Mouse (Mus musculus) limb, embryonic 10.5 days (tissue): Measurements from ENCODE around the gene Tk2. TPM values are rescaled to one million over a fixed set of nuclear protein-coding genes. Genes with fewer than 3 reads are reported as not detected.
A peak's percentile ranks its signal among the peaks of the same experiment; 100 is the strongest.

ENCODE experiments used
- DNase-seq: peaks from one replicate; pipeline ENCODE4 v3.0.0-alpha.2; 2017; ENCODE audit warnings: low spot score
- H3K27ac ChIP-seq: fragments of 300-500 bp; sonication (generic); 2 replicates; pipeline ENCODE4 v1.5.1; 2016; ENCODE audit warnings: mild to moderate bottlenecking
- H3K27me3 ChIP-seq: fragments of 300-500 bp; sonication (generic); 2 replicates; pipeline ENCODE4 v1.6.1; 2016; ENCODE audit warnings: low read depth, mild to moderate bottlenecking; ENCODE audit not compliant: poor library complexity, severe bottlenecking
- H3K36me3 ChIP-seq: fragments of 300-500 bp; sonication (generic); 2 replicates; pipeline ENCODE4 v1.6.1; 2016; ENCODE audit warnings: mild to moderate bottlenecking, moderate library complexity
- H3K4me1 ChIP-seq: fragments of 300-500 bp; sonication (generic); 2 replicates; pipeline ENCODE4 v1.6.1; 2016
- H3K4me3 ChIP-seq: fragments of 300-500 bp; sonication (generic); 2 replicates; pipeline ENCODE4 v1.5.1; 2016; ENCODE audit warnings: mild to moderate bottlenecking, moderate library complexity
- H3K9me3 ChIP-seq: fragments of 300-500 bp; sonication (generic); replicated peaks from 2 replicates; pipeline ENCODE4 v1.6.1; 2016; ENCODE audit warnings: mild to moderate bottlenecking
- whole genome bisulfite sequencing: fragments of 180-500 bp; shearing (Covaris S2); methylation state at CpG from one replicate; pipeline ENCODE4 v1.1.7; 2016; 5-methylcytosine and 5-hydroxymethylcytosine counted together
- polyA plus RNA-seq: library from polyadenylated mRNA; unstranded; fragments of >200 nt; fragmentation: Nextera tagmentation; extraction: Ambion mirVana; gene quantifications from 2 replicates; pipeline ENCODE4 v1.2.1, GENCODE M21; 2016

Tk2 gene
- polyA plus RNA-seq, 1 experiment from 2014 or later = 22.0 TPM

DNA sequence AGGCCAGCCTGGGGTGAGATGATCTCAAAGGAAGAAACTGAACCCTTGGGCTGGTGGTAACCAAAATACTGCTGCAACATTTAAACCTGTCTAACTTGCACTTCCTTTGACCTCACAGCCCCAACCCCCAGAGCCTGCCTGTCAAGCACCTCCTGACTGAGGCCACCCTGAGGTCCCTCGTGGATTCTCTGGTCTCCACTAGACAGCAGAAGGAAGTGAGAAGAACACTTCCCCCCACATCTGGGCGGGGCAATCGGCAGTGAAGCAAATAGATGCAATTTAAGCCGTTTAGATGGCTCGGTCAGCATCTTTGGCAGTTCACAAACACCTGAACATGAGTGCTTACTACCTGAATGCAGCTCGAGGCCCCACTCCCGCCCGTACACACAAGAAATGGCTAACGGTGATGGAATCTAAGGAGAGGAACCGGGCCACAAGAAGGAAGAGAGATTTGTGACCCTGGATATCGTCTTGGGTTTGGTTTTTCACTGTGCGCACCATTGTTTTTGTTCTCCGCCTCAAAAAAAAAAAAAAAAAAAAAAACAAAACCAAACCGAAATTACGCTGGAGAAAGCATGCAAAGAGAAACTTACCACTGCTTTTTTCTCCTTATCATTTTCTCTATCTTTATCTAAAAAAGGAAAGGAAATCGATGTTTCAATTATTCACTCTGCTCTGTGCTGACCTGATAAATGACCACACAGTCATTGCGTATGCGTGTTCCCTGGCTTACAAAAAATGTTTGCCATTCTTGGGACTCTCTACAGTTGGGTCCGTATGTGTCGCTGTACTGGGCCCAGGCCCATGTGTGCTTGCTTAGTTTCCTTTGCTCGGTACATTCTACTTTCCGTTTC lies 1.1 kb downstream of the Tk2 start:
- Histone ChIP-seq H3K9me3 (no peaks in the 10 kb centered on the region), H3K4me3 (peak overlapping the region; percentile 69), H3K27me3 (no peaks in the 10 kb centered on the region), H3K27ac (peak overlapping the region; percentile 78; the same call in 1 of the 2 replicates), H3K4me1 (peaks cover 24% of the 10 kb centered on the region), H3K36me3 (peaks cover 19% of the 10 kb centered on the region)
- DNase-seq = no peak
- WGBS = 72% methylated on average over 22 of the region's 22 CpGs

DNA sequence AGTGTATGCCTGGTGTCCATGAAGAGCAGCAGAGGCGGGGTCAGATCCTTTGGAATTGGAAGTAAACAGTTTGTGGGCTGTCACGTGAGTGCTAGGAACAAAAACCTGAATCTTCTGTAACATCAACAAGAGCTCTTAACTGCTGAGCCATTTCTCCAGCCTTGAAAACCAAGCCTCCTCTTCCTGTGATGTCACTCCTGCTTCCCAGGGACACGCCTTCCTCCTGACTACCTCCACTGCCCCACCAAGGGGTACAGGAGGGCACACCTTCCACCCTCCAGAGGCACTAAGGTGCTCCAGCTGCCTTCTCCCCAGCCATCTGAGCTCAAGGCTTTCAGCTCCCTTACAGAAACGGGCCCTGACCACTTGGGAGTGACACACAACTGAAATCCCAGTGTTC lies 1.7 kb downstream of the Tk2 start:
- WGBS = 93% methylated on average over 4 of the region's 4 CpGs
- H3K9me3 ChIP-seq = no peaks in the 10 kb centered on the region
- no peaks in the 10 kb centered on the region for H3K27me3 ChIP-seq
- H3K4me3 ChIP-seq = no peak overlapping the region
- H3K4me1 ChIP-seq = peaks cover 20% of the 10 kb centered on the region
- H3K27ac ChIP-seq = no peak overlapping the region
- DNase-seq = no peak
- peaks cover 21% of the 10 kb centered on the region for H3K36me3 ChIP-seq

DNA sequence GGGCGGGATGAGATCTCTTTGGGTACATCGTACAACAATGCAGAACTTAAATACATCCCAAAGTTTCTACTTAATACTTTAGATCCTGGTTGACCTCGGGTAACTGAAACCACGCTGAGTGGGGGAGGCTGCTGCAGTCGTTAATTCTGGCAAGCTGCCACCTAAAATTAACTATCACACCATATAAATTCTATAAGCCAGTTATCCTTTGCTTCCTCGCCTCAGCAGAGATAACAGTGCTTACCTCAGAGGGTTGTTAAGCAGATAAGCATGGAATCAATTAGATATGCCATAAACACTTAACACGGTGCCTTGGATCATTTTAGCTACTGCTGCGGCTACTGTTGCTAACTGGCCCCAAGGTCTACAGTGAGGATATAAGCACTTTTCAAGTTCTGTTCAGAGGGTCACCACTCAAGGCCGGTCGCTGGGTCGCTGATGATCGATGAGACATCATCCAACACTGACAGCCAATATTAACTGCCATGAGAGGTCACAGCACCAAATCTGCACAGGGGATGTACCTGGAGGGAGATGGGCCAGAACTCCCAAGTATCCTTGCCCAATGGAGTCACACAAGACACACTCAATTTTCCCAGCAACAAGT lies 6.2 kb downstream of the Tk2 start:
- no peak overlapping the region for H3K27ac ChIP-seq
- 80% methylated on average over 12 of the region's 12 CpGs for WGBS
- no peak for DNase-seq
- peaks cover 5% of the 10 kb centered on the region for H3K4me1 ChIP-seq
- H3K4me3 ChIP-seq = no peak overlapping the region
- no peaks in the 10 kb centered on the region for H3K27me3 ChIP-seq
- H3K9me3 ChIP-seq = no peaks in the 10 kb centered on the region
- peaks cover 65% of the 10 kb centered on the region for H3K36me3 ChIP-seq

DNA sequence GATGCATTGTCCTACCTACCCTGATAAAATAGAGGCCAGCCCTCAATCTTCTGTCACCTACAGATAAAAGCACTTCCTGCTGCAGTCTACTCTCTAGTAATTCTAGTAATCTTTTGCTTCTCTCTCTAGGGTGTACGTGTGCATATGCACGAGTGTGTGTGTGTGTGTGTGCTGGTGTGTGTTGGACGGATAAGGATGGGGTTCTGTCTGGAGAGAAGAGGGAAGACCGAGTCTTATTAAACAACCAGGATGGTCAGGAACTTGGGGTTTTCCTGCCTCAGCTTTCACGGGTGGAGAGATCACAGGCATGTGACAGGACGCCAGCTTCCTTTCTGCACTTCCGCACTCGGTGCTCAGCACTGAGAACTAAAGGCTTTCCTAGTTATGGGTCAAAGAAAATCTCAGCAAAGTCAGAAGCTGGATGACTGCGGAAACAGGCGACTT lies 8.9 kb downstream of the Tk2 start:
- peaks cover 85% of the 10 kb centered on the region for H3K36me3 ChIP-seq
- no peak overlapping the region for H3K4me3 ChIP-seq
- no peak for DNase-seq
- 91% methylated on average over 10 of the region's 10 CpGs for WGBS
- no peaks in the 10 kb centered on the region for H3K27me3 ChIP-seq
- H3K4me1 ChIP-seq = no peaks in the 10 kb centered on the region
- H3K9me3 ChIP-seq = no peaks in the 10 kb centered on the region
- no peak overlapping the region for H3K27ac ChIP-seq

DNA sequence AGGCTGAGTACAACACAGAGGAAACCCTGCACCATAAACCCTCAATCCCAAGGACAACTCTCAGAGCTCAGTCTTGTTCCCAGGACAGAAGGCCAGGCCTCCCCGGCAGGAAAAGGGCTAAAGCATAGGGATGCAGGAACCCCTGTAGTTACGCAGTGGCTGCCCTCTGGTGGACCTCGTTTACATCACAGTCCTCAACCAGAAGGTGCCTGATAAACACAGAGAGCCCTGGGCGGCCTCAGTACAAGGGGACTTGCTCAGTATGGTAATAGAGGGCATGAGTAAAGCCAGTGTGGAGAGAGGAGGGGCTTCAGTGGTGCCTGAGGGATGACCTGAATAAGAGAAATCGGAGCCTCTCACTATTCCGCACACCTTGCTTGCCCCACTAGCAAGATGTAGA lies 13.8 kb downstream of the Tk2 start:
- Histone ChIP-seq H3K9me3 (no peaks in the 10 kb centered on the region), H3K4me1 (no peaks in the 10 kb centered on the region), H3K27me3 (no peaks in the 10 kb centered on the region), H3K27ac (no peak overlapping the region), H3K36me3 (peaks cover 97% of the 10 kb centered on the region), H3K4me3 (no peak overlapping the region)
- DNase-seq = peak; percentile 32
- WGBS = 46% methylated on average over 6 of the region's 6 CpGs

DNA sequence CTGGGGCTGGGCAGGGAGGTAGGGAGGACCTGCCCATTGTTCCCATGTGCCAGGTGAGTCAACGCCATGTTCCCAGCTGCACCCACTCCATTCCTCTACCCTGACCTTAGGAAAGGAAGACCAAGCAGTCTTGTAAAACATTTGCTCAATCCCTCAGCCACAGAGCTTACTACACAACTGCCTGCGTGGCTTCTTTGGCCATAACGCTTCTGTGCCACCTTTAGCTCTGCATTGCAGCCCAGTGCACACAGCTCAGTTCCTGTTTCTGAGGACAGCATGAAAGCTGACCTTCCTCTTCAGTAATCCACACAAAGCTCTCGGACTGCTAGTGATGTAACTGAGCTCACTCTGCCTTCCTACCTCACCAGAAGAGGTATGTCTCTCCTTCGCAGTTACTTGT lies 15.4 kb downstream of the Tk2 start:
- Histone ChIP-seq H3K4me1 (no peaks in the 10 kb centered on the region), H3K4me3 (no peak overlapping the region), H3K9me3 (no peaks in the 10 kb centered on the region), H3K27me3 (no peaks in the 10 kb centered on the region), H3K27ac (no peak overlapping the region), H3K36me3 (peaks cover 95% of the 10 kb centered on the region)
- no peak for DNase-seq
- WGBS = 95% methylated on average over 5 of the region's 5 CpGs

DNA sequence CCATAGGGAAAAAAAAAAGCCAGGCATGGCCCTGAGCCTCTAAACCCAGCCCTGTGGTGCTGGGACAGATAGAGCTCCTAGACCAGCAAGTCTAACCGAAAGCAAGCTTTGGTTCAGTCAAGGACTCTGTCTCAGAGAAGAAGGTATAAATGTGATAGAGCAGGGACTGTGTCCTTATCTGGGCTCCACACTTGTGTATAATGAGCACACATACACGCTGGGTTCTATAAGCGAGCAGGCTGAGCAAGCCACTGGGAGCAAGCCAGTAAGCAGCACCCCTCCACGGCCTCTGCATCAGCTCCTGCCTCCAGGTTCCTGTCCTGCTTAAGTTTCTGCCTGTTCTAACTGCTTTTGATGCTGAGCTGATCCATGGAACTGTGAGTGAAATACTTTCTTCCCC lies 16.3 kb downstream of the Tk2 start:
- H3K4me3 ChIP-seq = no peak overlapping the region
- peaks cover 95% of the 10 kb centered on the region for H3K36me3 ChIP-seq
- DNase-seq = no peak
- no peaks in the 10 kb centered on the region for H3K4me1 ChIP-seq
- no peak overlapping the region for H3K27ac ChIP-seq
- no peaks in the 10 kb centered on the region for H3K9me3 ChIP-seq
- 86% methylated on average over 4 of the region's 4 CpGs for WGBS
- H3K27me3 ChIP-seq = no peaks in the 10 kb centered on the region

DNA sequence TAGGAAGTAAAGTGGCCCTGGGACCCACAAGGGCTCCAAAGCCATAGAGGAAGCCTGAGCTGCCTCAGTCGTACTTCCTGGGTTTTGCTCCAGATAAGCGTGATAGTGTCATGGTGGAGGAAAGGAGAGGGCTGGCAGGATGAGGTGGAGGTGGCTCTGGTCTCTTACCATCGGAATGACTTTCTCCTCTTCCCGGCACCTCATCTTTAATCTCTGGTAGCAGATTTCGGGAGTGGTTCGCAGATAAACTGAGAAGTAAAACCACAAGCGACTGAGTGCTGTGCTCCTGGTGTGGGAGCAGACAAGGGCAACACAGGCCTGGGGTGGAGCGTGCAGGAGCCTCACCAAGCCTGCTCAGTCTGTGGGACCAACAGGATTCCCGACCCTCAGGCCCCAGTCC lies 18.0 kb downstream of the Tk2 start:
- Histone ChIP-seq H3K9me3 (no peaks in the 10 kb centered on the region), H3K27ac (no peak overlapping the region), H3K4me3 (no peak overlapping the region), H3K36me3 (peaks cover 97% of the 10 kb centered on the region), H3K4me1 (no peaks in the 10 kb centered on the region), H3K27me3 (no peaks in the 10 kb centered on the region)
- 94% methylated on average over 9 of the region's 9 CpGs for WGBS
- no peak for DNase-seq

DNA sequence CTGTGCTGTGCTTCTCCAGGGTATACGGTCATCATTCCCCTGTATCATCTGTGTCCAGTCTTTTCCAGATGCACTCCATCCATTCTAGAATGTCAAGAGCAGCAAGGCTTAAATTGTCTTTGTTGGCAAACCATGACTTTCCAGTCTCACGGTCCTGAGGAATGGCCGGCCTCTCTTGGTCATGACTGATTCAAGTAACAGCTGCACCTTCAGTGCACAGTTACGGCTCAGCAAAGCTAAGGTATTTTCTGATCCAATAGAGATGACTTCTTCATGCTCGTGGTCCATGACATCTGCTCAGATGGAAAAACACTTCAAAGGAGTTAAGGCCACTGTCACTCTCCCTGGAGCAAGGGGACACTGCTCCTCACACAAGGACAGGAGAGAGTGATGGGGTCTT lies 21.3 kb downstream of the Tk2 start:
- no peak for DNase-seq
- 94% methylated on average over 5 of the region's 5 CpGs for WGBS
- H3K4me3 ChIP-seq = no peak overlapping the region
- H3K9me3 ChIP-seq = no peaks in the 10 kb centered on the region
- no peak overlapping the region for H3K27ac ChIP-seq
- no peaks in the 10 kb centered on the region for H3K27me3 ChIP-seq
- no peaks in the 10 kb centered on the region for H3K4me1 ChIP-seq
- H3K36me3 ChIP-seq = peaks cover 75% of the 10 kb centered on the region

DNA sequence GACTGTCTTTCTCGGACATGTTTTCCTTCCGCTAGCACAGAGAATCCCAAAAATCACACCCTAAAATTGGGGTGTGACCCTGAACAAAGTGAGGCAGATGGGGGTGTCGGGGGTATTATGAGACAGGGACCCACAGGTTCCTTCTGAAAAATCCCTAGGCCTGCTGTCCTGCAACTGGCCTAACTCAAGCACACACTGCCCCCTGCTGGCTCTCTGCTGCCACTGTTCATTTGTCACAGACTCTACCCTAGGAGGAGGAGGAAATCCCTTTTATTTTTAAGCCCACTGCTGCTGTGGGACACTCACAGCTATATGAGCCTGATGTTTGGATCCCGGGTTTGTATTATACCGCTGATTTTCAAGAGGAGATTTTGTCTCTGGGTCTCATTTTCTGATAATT lies 28.6 kb downstream of the Tk2 start:
- Histone ChIP-seq H3K4me1 (no peaks in the 10 kb centered on the region; the same call in 1 of the 2 replicates), H3K36me3 (peaks cover 5% of the 10 kb centered on the region; the same call in 1 of the 2 replicates), H3K9me3 (no peaks in the 10 kb centered on the region), H3K27me3 (peaks cover 8% of the 10 kb centered on the region), H3K4me3 (no peak overlapping the region), H3K27ac (no peak overlapping the region)
- peak; percentile 88 for DNase-seq
- 44% methylated on average over 5 of the region's 5 CpGs for WGBS

DNA sequence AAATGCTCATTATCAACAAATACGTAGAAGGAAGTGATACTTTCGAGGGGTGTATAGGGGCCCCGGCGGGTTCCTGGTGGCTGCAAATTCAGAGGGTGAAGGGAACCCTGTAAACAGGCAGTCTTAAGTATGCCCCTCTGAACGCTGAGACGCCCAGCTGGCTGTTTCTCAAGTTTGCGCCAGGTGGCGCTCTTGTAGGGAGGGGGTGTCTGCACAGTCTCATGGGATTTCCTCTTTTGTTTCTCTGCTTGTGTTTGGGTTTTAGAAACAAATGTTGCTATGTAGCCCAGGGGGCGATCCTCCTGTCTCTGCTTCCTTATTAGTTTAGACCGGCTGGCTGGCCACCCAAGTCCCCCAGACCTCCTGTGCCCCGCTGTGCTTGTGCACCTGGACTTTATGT lies 29.3 kb downstream of the Tk2 start:
- H3K27ac ChIP-seq = no peak overlapping the region
- no peaks in the 10 kb centered on the region for H3K9me3 ChIP-seq
- H3K36me3 ChIP-seq = no peaks in the 10 kb centered on the region
- no peaks in the 10 kb centered on the region; the same call in 1 of the 2 replicates for H3K4me1 ChIP-seq
- peak; percentile 63 for DNase-seq
- no peak overlapping the region for H3K4me3 ChIP-seq
- 25% methylated on average over 11 of the region's 11 CpGs for WGBS
- peaks cover 8% of the 10 kb centered on the region for H3K27me3 ChIP-seq

DNA sequence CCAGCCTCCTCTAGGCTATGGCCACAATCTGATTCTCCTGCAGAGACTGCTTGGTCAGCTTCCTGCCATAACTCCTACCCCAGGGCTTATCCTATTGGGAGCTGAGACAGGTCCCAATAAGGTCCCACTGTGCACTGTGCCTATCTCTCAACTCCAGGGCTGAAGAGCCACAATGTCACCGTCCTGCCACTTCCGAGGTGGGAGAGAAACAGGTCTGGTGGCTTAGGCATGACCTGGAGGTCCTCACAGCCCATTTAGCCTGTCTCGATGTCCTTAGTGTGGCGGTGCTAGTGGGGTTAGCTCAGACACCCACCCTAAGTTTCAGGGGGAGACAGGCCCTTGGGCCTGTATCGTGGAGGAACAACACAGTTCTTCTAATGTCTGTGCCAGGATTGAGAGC lies 30.8 kb downstream of the Tk2 start:
- no peaks in the 10 kb centered on the region for H3K36me3 ChIP-seq
- H3K27me3 ChIP-seq = peaks cover 12% of the 10 kb centered on the region
- no peaks in the 10 kb centered on the region; the same call in 1 of the 2 replicates for H3K4me1 ChIP-seq
- no peak overlapping the region for H3K27ac ChIP-seq
- H3K9me3 ChIP-seq = no peaks in the 10 kb centered on the region
- no peak overlapping the region for H3K4me3 ChIP-seq
- DNase-seq = no peak
- WGBS = 90% methylated on average over 5 of the region's 5 CpGs

DNA sequence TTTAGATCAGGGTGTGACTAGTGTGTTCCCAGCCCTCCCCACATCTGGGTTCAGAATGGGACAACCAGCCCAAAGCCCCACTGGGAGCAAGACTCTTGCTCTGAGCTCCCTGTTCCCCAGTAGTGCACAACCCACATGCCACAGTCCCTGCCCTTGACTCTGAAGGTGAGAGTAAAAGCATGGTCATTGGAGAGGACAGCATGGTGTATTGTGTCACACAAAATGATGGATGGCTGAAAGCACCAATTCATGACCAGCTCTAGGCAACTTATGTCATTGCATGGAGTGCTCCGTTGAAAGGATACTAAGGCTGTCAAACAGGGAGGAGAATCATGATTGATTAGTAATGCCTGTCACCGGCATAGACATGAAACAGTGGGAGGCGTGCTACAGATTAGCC lies 43.1 kb downstream of the Tk2 start:
- no peak for DNase-seq
- Histone ChIP-seq H3K4me1 (no peaks in the 10 kb centered on the region), H3K4me3 (no peak overlapping the region), H3K27ac (no peak overlapping the region), H3K27me3 (no peaks in the 10 kb centered on the region), H3K36me3 (no peaks in the 10 kb centered on the region), H3K9me3 (no peaks in the 10 kb centered on the region)
- WGBS = 74% methylated on average over 3 of the region's 3 CpGs
